Mouse (Mus musculus) kidney, adult 2 months (tissue): Measurements from ENCODE around the gene Degs1.

Experiments
- CTCF ChIP-seq: fragments of 200-500 bp; conservative IDR thresholded peaks from 2 replicates; pipeline ENCODE4 v1.5.1; 2011; ENCODE audit warnings: low read depth, mild to moderate bottlenecking, control low read depth, low read length, moderate library complexity, mixed read lengths; ENCODE audit not compliant: insufficient read depth, insufficient read length
- POLR2A ChIP-seq: fragments of 200-500 bp; IDR thresholded peaks from one replicate; pipeline ENCODE4 v1.6.1; 2011; ENCODE audit warnings: low read depth, low read length, control low read depth

DNA sequence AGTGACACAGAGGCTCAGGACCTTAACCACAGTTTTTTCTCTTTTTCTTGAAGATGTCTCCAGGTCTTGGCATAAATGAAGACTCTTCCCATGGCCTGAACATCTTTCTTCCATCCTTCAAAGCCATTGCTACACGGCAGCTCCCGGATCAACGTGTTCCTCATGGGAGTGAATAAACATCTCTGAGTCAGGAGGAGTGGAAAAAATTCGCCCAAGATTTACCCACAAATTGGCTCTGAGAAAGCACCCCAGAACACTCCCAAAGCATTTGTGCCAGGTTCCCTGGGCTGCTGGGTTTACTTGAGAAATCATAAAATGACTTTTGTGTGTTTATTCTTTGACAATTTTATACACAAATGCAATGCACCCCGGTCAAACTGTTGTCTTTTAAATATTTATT is 20.3 kb upstream of the Degs1 start:
- TF ChIP-seq POLR2A, result no peak
- TF ChIP-seq CTCF, result no peak
